In genomic region chr16:8470132-8470531, GRCm38 (mm10) we compare ENCODE assay signal across 8 mouse cellular contexts. TPM values are rescaled to one million over a fixed set of nuclear protein-coding genes. Genes with fewer than 3 reads are reported as not detected.
DNase-seq lines count a peak whose midpoint lies in the region; ATAC-seq and TF ChIP-seq lines count a peak whose summit lies in the region.

No protein-coding gene starts in this region.

- no peaks in the 10 kb centered on the region for H3K27me3 ChIP-seq in lung, embryonic 14.5 days (ENCODE audit: insufficient read depth, low read length)
- H3K27me3 ChIP-seq in embryonic facial prominence, embryonic 15.5 days, result peaks cover 4% of the 10 kb centered on the region
- H3K27me3 ChIP-seq in limb, embryonic 11.5 days (ENCODE audit: control insufficient read depth, insufficient read depth, low read length), result no peaks in the 10 kb centered on the region
- no peaks in the 10 kb centered on the region; the same call in 1 of the 2 replicates for H3K27me3 ChIP-seq in neural tube, embryonic 15.5 days (replicated peaks)

- no peaks in the 10 kb centered on the region for H3K9me3 ChIP-seq in lung, embryonic 14.5 days (ENCODE audit: low read depth, low read length)
- H3K9me3 ChIP-seq in embryonic facial prominence, embryonic 15.5 days (replicated peaks), result no peaks in the 10 kb centered on the region
- H3K9me3 ChIP-seq in limb, embryonic 11.5 days (ENCODE audit: control insufficient read depth, low read length), result no peaks in the 10 kb centered on the region
- no peaks in the 10 kb centered on the region for H3K9me3 ChIP-seq in neural tube, embryonic 15.5 days (replicated peaks)

- peak overlapping the region; percentile 72 for H3K4me2 ChIP-seq in lung, embryonic 14.5 days
- H3K4me2 ChIP-seq in embryonic facial prominence, embryonic 15.5 days (replicated peaks), result peak overlapping the region; percentile 66
- H3K4me2 ChIP-seq in limb, embryonic 11.5 days (ENCODE audit: low read depth, severe bottlenecking), result peak overlapping the region; percentile 63; the same call in 1 of the 2 replicates
- H3K4me2 ChIP-seq in neural tube, embryonic 15.5 days, result peak overlapping the region; percentile 89

- peak; percentile 63 for ATAC-seq in lung, embryonic 14.5 days (ENCODE audit: insufficient read depth)
- ATAC-seq in embryonic facial prominence, embryonic 15.5 days (ENCODE audit: insufficient number of reproducible peaks, low FRiP score, low TSS enrichment, low read depth), result no peak
- ATAC-seq in limb, embryonic 11.5 days (ENCODE audit: insufficient number of reproducible peaks, low FRiP score, low TSS enrichment, low read depth), result peak; percentile 60; the same call in 1 of the 2 replicates
- peak; percentile 68; the same call in 1 of the 2 replicates for ATAC-seq in neural tube, embryonic 15.5 days (ENCODE audit: low FRiP score)

- intact Hi-C loops in left cerebral cortex, postnatal 36 days (cut with DNase I), result loop anchor here (5.0 kb wide), 1 partner anchor 58 kb away; no protein-coding TSS in a partner anchor

- H3K4me3 ChIP-seq in lung, embryonic 14.5 days (ENCODE audit: low read depth, low read length), result peak overlapping the region; percentile 68
- H3K4me3 ChIP-seq in embryonic facial prominence, embryonic 15.5 days (replicated peaks), result peak overlapping the region; percentile 77
- no peak overlapping the region for H3K4me3 ChIP-seq in limb, embryonic 11.5 days (ENCODE audit: low read depth, low read length)
- peak overlapping the region; percentile 81 for H3K4me3 ChIP-seq in neural tube, embryonic 15.5 days (replicated peaks)

- H3K36me3 ChIP-seq in lung, embryonic 14.5 days (ENCODE audit: insufficient read depth), result no peaks in the 10 kb centered on the region; the same call in 1 of the 2 replicates
- H3K36me3 ChIP-seq in embryonic facial prominence, embryonic 15.5 days, result no peaks in the 10 kb centered on the region
- H3K36me3 ChIP-seq in limb, embryonic 11.5 days (ENCODE audit: control insufficient read depth, insufficient read depth, low read length), result no peaks in the 10 kb centered on the region
- no peaks in the 10 kb centered on the region for H3K36me3 ChIP-seq in neural tube, embryonic 15.5 days

- no peak overlapping the region for H3K9ac ChIP-seq in lung, embryonic 14.5 days
- H3K9ac ChIP-seq in embryonic facial prominence, embryonic 15.5 days, result no peak overlapping the region
- H3K9ac ChIP-seq in limb, embryonic 11.5 days (ENCODE audit: low read length), result no peak overlapping the region
- H3K9ac ChIP-seq in neural tube, embryonic 15.5 days (replicated peaks), result no peak overlapping the region

- no peak overlapping the region for H3K27ac ChIP-seq in lung, embryonic 14.5 days (ENCODE audit: low read depth)
- no peak overlapping the region for H3K27ac ChIP-seq in embryonic facial prominence, embryonic 15.5 days (replicated peaks)
- no peak overlapping the region for H3K27ac ChIP-seq in limb, embryonic 11.5 days (replicated peaks; ENCODE audit: low read depth, low read length)
- H3K27ac ChIP-seq in neural tube, embryonic 15.5 days (replicated peaks), result no peak overlapping the region

- H3K4me1 ChIP-seq in lung, embryonic 14.5 days (ENCODE audit: insufficient read depth), result no peaks in the 10 kb centered on the region
- peaks cover 12% of the 10 kb centered on the region for H3K4me1 ChIP-seq in embryonic facial prominence, embryonic 15.5 days
- peaks cover 3% of the 10 kb centered on the region for H3K4me1 ChIP-seq in limb, embryonic 11.5 days (ENCODE audit: control insufficient read depth, insufficient read depth, low read length)
- H3K4me1 ChIP-seq in neural tube, embryonic 15.5 days, result peaks cover 14% of the 10 kb centered on the region

- no peak for TF ChIP-seq CTCF in lung, embryonic 14.5 days (IDR thresholded peaks at IDR 0.05; ENCODE audit: low read depth)

- 78% methylated on average over 2 of the region's 2 CpGs for WGBS in lung, embryonic 14.5 days
- 72% methylated on average over 2 of the region's 2 CpGs for WGBS in embryonic facial prominence, embryonic 15.5 days
- 80% methylated on average over 2 of the region's 2 CpGs for WGBS in limb, embryonic 11.5 days
- 81% methylated on average over 2 of the region's 2 CpGs for WGBS in neural tube, embryonic 15.5 days

- no peak for DNase-seq in lung, embryonic 14.5 days
- DNase-seq in lung, postnatal 25 days (ENCODE audit: low spot score), result no peak
- DNase-seq in limb, embryonic 11.5 days (ENCODE audit: low spot score), result no peak
- no peak for DNase-seq in thymus, postnatal 25 days
- DNase-seq in left cerebral cortex, postnatal 36 days (ENCODE audit: low spot score in 2 of 2), result no peak
- DNase-seq in thymus, postnatal 0 days (ENCODE audit: low spot score), result no peak

RNA-seq across cellular contexts. Expression of gene Mettl22, which starts 0.5 kb away (rescaled TPM):
- polyA plus RNA-seq in lung, embryonic 14.5 days (2014; fragmentation: Nextera tagmentation; extraction: Ambion mirVana), result 15.3 and 15.9 TPM in 2 replicates
- 20.1 and 22.1 TPM in 2 replicates for polyA plus RNA-seq in embryonic facial prominence, embryonic 15.5 days (2015; fragmentation: Nextera tagmentation; extraction: Ambion mirVana)
- polyA plus RNA-seq in limb, embryonic 11.5 days (2014; fragmentation: Nextera tagmentation; extraction: Ambion mirVana), result 14.1 and 17.4 TPM in 2 replicates
- 45.7 and 54.2 TPM in 2 replicates for polyA plus RNA-seq in neural tube, embryonic 15.5 days (2015; fragmentation: Nextera tagmentation; extraction: Ambion mirVana)
- total RNA-seq in left cerebral cortex, postnatal 36 days (2021), result 10 to 100 TPM; 26.4 to 27.9 TPM
- 17.0 and 17.9 TPM in 2 replicates for polyA plus RNA-seq in thymus, postnatal 0 days (2015; fragmentation: Nextera tagmentation; extraction: Ambion mirVana)

RNA-seq across cellular contexts. Expression of gene Abat, which starts 43.1 kb away (rescaled TPM):
- polyA plus RNA-seq in lung, embryonic 14.5 days (2014; fragmentation: Nextera tagmentation; extraction: Ambion mirVana), result 15.7 and 16.8 TPM in 2 replicates
- polyA plus RNA-seq in embryonic facial prominence, embryonic 15.5 days (2015; fragmentation: Nextera tagmentation; extraction: Ambion mirVana), result 21.5 and 22.8 TPM in 2 replicates
- 18.5 and 23.3 TPM in 2 replicates for polyA plus RNA-seq in limb, embryonic 11.5 days (2014; fragmentation: Nextera tagmentation; extraction: Ambion mirVana)
- 111 TPM in 2 replicates for polyA plus RNA-seq in neural tube, embryonic 15.5 days (2015; fragmentation: Nextera tagmentation; extraction: Ambion mirVana)
- total RNA-seq in left cerebral cortex, postnatal 36 days (2021), result 100 to 1,000 TPM; 155 to 158 TPM
- polyA plus RNA-seq in thymus, postnatal 0 days (2015; fragmentation: Nextera tagmentation; extraction: Ambion mirVana), result 9.3 and 13.9 TPM in 2 replicates

RNA-seq across cellular contexts. Expression of gene Tmem114, which starts 45.2 kb away (rescaled TPM):
- polyA plus RNA-seq in lung, embryonic 14.5 days (2014; fragmentation: Nextera tagmentation; extraction: Ambion mirVana), result not detected in 2 replicates
- polyA plus RNA-seq in embryonic facial prominence, embryonic 15.5 days (2015; fragmentation: Nextera tagmentation; extraction: Ambion mirVana), result not detected in 2 replicates
- 0.23 TPM in 1 of 2 replicates, not detected in the other for polyA plus RNA-seq in limb, embryonic 11.5 days (2014; fragmentation: Nextera tagmentation; extraction: Ambion mirVana)
- polyA plus RNA-seq in neural tube, embryonic 15.5 days (2015; fragmentation: Nextera tagmentation; extraction: Ambion mirVana), result 1.3 and 1.5 TPM in 2 replicates
- 1 to 10 TPM; 1.5 to 1.8 TPM for total RNA-seq in left cerebral cortex, postnatal 36 days (2021)
- 0.13 TPM in 1 of 2 replicates, not detected in the other for polyA plus RNA-seq in thymus, postnatal 0 days (2015; fragmentation: Nextera tagmentation; extraction: Ambion mirVana)
